ENCODE assay signal across 20 mouse cellular contexts in genomic region chr12:100325618-100326017, GRCm38 (mm10).
A peak's percentile ranks its signal among the peaks of the same experiment; 100 is the strongest.
DNase-seq lines count a peak whose midpoint lies in the region; ATAC-seq and TF ChIP-seq lines count a peak whose summit lies in the region.
"Had no signal": no experiment of that assay in that cellular context is flagged by ENCODE, and none has a peak within 500 bp of the region (broad histone marks: within the 10 kb centered on the region; RNA-seq: fewer than 3 reads in every experiment).

No protein-coding gene starts in this region.

- no peak overlapping the region for H3ac ChIP-seq in myocyte (ENCODE audit: control insufficient read depth, insufficient read length)

- H3K79me2 ChIP-seq in myocyte (ENCODE audit: control insufficient read depth, insufficient read depth) = no peaks in the 10 kb centered on the region

- no peak overlapping the region for H3K4me2 ChIP-seq in hindbrain, embryonic 15.5 days
- no peak overlapping the region for H3K4me2 ChIP-seq in hindbrain, embryonic 13.5 days
- no peak overlapping the region for H3K4me2 ChIP-seq in midbrain, embryonic 15.5 days
- H3K4me2 ChIP-seq in midbrain, embryonic 14.5 days (ENCODE audit: low read length) = no peak overlapping the region
- H3K4me2 ChIP-seq in myocyte (ENCODE audit: low read depth) = no peak overlapping the region
- H3K4me2 ChIP-seq: heart, embryonic 11.5 days; liver, embryonic 13.5 days; midbrain, embryonic 13.5 days; neural tube, embryonic 15.5 days had no signal

- H3K9ac ChIP-seq in hindbrain, embryonic 15.5 days = no peak overlapping the region
- H3K9ac ChIP-seq in hindbrain, embryonic 13.5 days = no peak overlapping the region
- no peak overlapping the region for H3K9ac ChIP-seq in midbrain, embryonic 15.5 days
- H3K9ac ChIP-seq in midbrain, embryonic 14.5 days (replicated peaks; ENCODE audit: low read length) = no peak overlapping the region
- H3K9ac ChIP-seq: liver, embryonic 13.5 days; midbrain, embryonic 13.5 days; neural tube, embryonic 15.5 days had no signal

- ATAC-seq in hindbrain, embryonic 15.5 days (ENCODE audit: low FRiP score, low read depth) = peak; percentile 68; the same call in 1 of the 2 replicates
- ATAC-seq in hindbrain, embryonic 13.5 days (ENCODE audit: low FRiP score) = no peak
- ATAC-seq in midbrain, embryonic 15.5 days (replicated peaks) = 0 out of 2 replicates have a peak, but pooled peaks have one; percentile 22
- ATAC-seq in midbrain, embryonic 14.5 days (ENCODE audit: low FRiP score, low TSS enrichment) = no peak
- ATAC-seq: intestine, postnatal 0 days; midbrain, embryonic 13.5 days had no signal

- no peaks in the 10 kb centered on the region for H3K27me3 ChIP-seq in hindbrain, embryonic 15.5 days
- H3K27me3 ChIP-seq in hindbrain, embryonic 13.5 days = no peaks in the 10 kb centered on the region
- H3K27me3 ChIP-seq in midbrain, embryonic 15.5 days (replicated peaks) = no peaks in the 10 kb centered on the region
- H3K27me3 ChIP-seq in midbrain, embryonic 14.5 days (ENCODE audit: control insufficient read depth, insufficient read depth, low read length) = no peaks in the 10 kb centered on the region
- H3K27me3 ChIP-seq in myocyte (ENCODE audit: control insufficient read depth, insufficient read depth, insufficient read length) = no peaks in the 10 kb centered on the region
- H3K27me3 ChIP-seq: liver, embryonic 13.5 days; midbrain, embryonic 13.5 days; neural tube, embryonic 15.5 days had no signal

- no peak overlapping the region for H3K4me3 ChIP-seq in hindbrain, embryonic 15.5 days
- H3K4me3 ChIP-seq in hindbrain, embryonic 13.5 days = no peak overlapping the region
- H3K4me3 ChIP-seq in midbrain, embryonic 15.5 days = no peak overlapping the region
- H3K4me3 ChIP-seq in midbrain, embryonic 14.5 days (replicated peaks; ENCODE audit: low read depth, low read length) = no peak overlapping the region
- H3K4me3 ChIP-seq in myocyte = no peak overlapping the region
- H3K4me3 ChIP-seq: forebrain, embryonic 10.5 days; liver, embryonic 13.5 days; midbrain, embryonic 13.5 days; neural tube, embryonic 15.5 days had no signal

- TF ChIP-seq POLR2A in myocyte (IDR thresholded peaks at IDR 0.05; ENCODE audit: insufficient read length, low read depth) = no peak

- peaks cover 3% of the 10 kb centered on the region; the same call in 1 of the 2 replicates for H3K36me3 ChIP-seq in hindbrain, embryonic 15.5 days
- H3K36me3 ChIP-seq in hindbrain, embryonic 13.5 days = peaks cover 41% of the 10 kb centered on the region
- 0 out of 2 replicates have a peak, but pooled peaks cover 5% of the 10 kb centered on the region for H3K36me3 ChIP-seq in midbrain, embryonic 15.5 days (replicated peaks)
- peaks cover 21% of the 10 kb centered on the region; the same call in 1 of the 2 replicates for H3K36me3 ChIP-seq in midbrain, embryonic 14.5 days (ENCODE audit: control insufficient read depth, insufficient read depth, low read length)
- no peaks in the 10 kb centered on the region for H3K36me3 ChIP-seq in myocyte (ENCODE audit: control insufficient read depth, insufficient read depth)

- H3K4me1 ChIP-seq in hindbrain, embryonic 15.5 days (replicated peaks) = peaks cover 11% of the 10 kb centered on the region; the same call in 1 of the 2 replicates
- H3K4me1 ChIP-seq in hindbrain, embryonic 13.5 days (replicated peaks) = peaks cover 23% of the 10 kb centered on the region
- peaks cover 13% of the 10 kb centered on the region for H3K4me1 ChIP-seq in midbrain, embryonic 15.5 days
- H3K4me1 ChIP-seq in midbrain, embryonic 14.5 days (ENCODE audit: control insufficient read depth, insufficient read depth, low read length) = peaks cover 13% of the 10 kb centered on the region
- H3K4me1 ChIP-seq: forebrain, embryonic 10.5 days; liver, embryonic 13.5 days had no signal

- H3K9me3 ChIP-seq in hindbrain, embryonic 15.5 days = no peaks in the 10 kb centered on the region
- H3K9me3 ChIP-seq in hindbrain, embryonic 13.5 days = no peaks in the 10 kb centered on the region
- no peaks in the 10 kb centered on the region for H3K9me3 ChIP-seq in midbrain, embryonic 15.5 days
- no peaks in the 10 kb centered on the region for H3K9me3 ChIP-seq in midbrain, embryonic 14.5 days (ENCODE audit: control insufficient read depth, low read length)
- H3K9me3 ChIP-seq: forebrain, embryonic 10.5 days; liver, embryonic 13.5 days; midbrain, embryonic 13.5 days; neural tube, embryonic 15.5 days had no signal

- no peak overlapping the region for H3K27ac ChIP-seq in hindbrain, embryonic 15.5 days (replicated peaks)
- no peak overlapping the region for H3K27ac ChIP-seq in hindbrain, embryonic 13.5 days
- H3K27ac ChIP-seq in midbrain, embryonic 15.5 days = no peak overlapping the region
- no peak overlapping the region for H3K27ac ChIP-seq in midbrain, embryonic 14.5 days (replicated peaks; ENCODE audit: low read depth, low read length)
- H3K27ac ChIP-seq: forebrain, embryonic 10.5 days; liver, embryonic 13.5 days; midbrain, embryonic 13.5 days; neural tube, embryonic 15.5 days had no signal

- WGBS in hindbrain, embryonic 15.5 days = 72% methylated on average over 4 of the region's 4 CpGs
- WGBS in hindbrain, embryonic 13.5 days = 87% methylated on average over 4 of the region's 4 CpGs
- 92% methylated on average over 4 of the region's 4 CpGs for WGBS in midbrain, embryonic 15.5 days
- WGBS in midbrain, embryonic 14.5 days = 93% methylated on average over 4 of the region's 4 CpGs

- no peak for DNase-seq in midbrain, embryonic 14.5 days
- peak; percentile 71 for DNase-seq in cerebellum, adult 9-10 months
- no peak for DNase-seq in frontal cortex, postnatal 10 days (ENCODE audit: low spot score in 2 of 2)
- DNase-seq: adrenal gland, adult 2 months; gastrocnemius, postnatal 10 days; heart, adult 11 months; kidney, postnatal 25 days; liver, embryonic 13.5 days; lung, adult 2 months; lung, postnatal 14 days; thymus, adult 18-20 months had no signal

TF ChIP-seq in myocyte, 11 proteins besides CTCF, POLR2A, EP300 and RAD21:
- TF ChIP-seq SRF (IDR thresholded peaks at IDR 0.05; ENCODE audit: control insufficient read depth, insufficient read length, low read depth) = no peak
- TF ChIP-seq E2F4 (IDR thresholded peaks at IDR 0.05; ENCODE audit: insufficient read depth) = no peak
- TF ChIP-seq REST (IDR thresholded peaks at IDR 0.05; ENCODE audit: insufficient read depth, insufficient read length) = no peak
- TF ChIP-seq MYOG (IDR thresholded peaks at IDR 0.05; ENCODE audit: control insufficient read depth in 1 of 3, insufficient read depth in 1 of 3, insufficient read length in 2 of 3, low read depth in 2 of 3) = peak in 2 of 3 experiments; percentile 34 to 79
- TF ChIP-seq MYOD1 (IDR thresholded peaks at IDR 0.05; ENCODE audit: control insufficient read depth in 1 of 3, insufficient read length in 2 of 3, low read depth in 2 of 3) = peak in 2 of 3 experiments; percentile 27 to 73

Comparison
In these comparisons a context has a peak if more than half of its experiments do, and no peak if none do; other contexts are left out.
1. ATAC-seq: peak in hindbrain, embryonic 15.5 days (single experiment) and midbrain, embryonic 15.5 days (single experiment); none in hindbrain, embryonic 13.5 days (single experiment) and midbrain, embryonic 14.5 days (single experiment).